9 mouse cellular contexts compared by ENCODE assay signal in the genomic region with DNA sequence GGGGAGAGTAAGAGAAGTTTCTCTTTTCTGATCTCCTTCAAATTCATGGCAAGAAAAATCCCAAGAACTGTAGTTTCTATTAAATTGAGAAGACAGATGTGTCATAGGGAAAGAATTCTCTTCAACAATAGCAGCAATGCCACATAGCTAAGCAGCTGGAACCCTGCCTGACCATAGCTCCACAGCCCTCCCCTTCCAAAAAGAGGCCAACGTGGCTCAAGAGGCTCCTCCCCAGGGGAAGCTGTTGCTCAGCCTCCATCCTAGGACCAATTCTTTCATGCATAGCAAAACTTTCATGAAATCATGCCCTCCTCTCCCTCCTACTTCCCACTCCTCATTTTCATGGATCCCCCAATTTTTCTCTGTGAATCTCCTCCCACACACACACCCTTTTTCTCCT. TPM values are rescaled to one million over a fixed set of nuclear protein-coding genes. Genes with fewer than 3 reads are reported as not detected.
DNase-seq lines count a peak whose midpoint lies in the region; ATAC-seq and TF ChIP-seq lines count a peak whose summit lies in the region.
"Had no signal": no experiment of that assay in that cellular context is flagged by ENCODE, and none has a peak within 500 bp of the region (broad histone marks: within the 10 kb centered on the region; RNA-seq: fewer than 3 reads in every experiment).

No protein-coding gene starts in this region.

- no peak for TF ChIP-seq CTCF in heart, postnatal 0 days (IDR thresholded peaks at IDR 0.05; ENCODE audit: low read depth)
- no peak for TF ChIP-seq CTCF in forebrain, postnatal 0 days (IDR thresholded peaks at IDR 0.05; ENCODE audit: low read depth)

- H3K4me2 ChIP-seq in heart, postnatal 0 days (ENCODE audit: low read depth, low read length): no peak overlapping the region
- no peak overlapping the region for H3K4me2 ChIP-seq in forebrain, postnatal 0 days (ENCODE audit: low read depth)
- H3K4me2 ChIP-seq: liver, embryonic 15.5 days had no signal

- 7% methylated on average over 1 of the region's 1 CpGs for WGBS in embryonic facial prominence, embryonic 10.5 days
- WGBS in heart, postnatal 0 days: 0% methylated on average over 1 of the region's 1 CpGs
- 4% methylated on average over 1 of the region's 1 CpGs for WGBS in limb, embryonic 10.5 days
- 0% methylated on average over 1 of the region's 1 CpGs for WGBS in forebrain, postnatal 0 days

- DNase-seq in 3T3-L1 (ENCODE audit: low read depth, low spot score): peak; percentile 100
- DNase-seq in embryonic facial prominence, embryonic 10.5 days (ENCODE audit: low spot score): no peak
- DNase-seq in heart, postnatal 0 days (ENCODE audit: low spot score): peak; percentile 62
- DNase-seq in limb, embryonic 10.5 days (ENCODE audit: low spot score): no peak
- DNase-seq in ovary, postnatal 14 days (ENCODE audit: low spot score): peak; percentile 43
- no peak for DNase-seq in layer of hippocampus, adult 9-11 months
- DNase-seq in forebrain, postnatal 0 days: no peak
- DNase-seq in frontal cortex, postnatal 14 days (ENCODE audit: low spot score in 2 of 2): no peak

- no peak for TF ChIP-seq EP300 in heart, postnatal 0 days (IDR thresholded peaks at IDR 0.05; ENCODE audit: low read depth)

- no peak overlapping the region for H3K4me3 ChIP-seq in embryonic facial prominence, embryonic 10.5 days
- H3K4me3 ChIP-seq in heart, postnatal 0 days (ENCODE audit: low read depth, low read length): no peak overlapping the region
- H3K4me3 ChIP-seq in limb, embryonic 10.5 days: no peak overlapping the region
- no peak overlapping the region for H3K4me3 ChIP-seq in forebrain, postnatal 0 days (ENCODE audit: low read depth, low read length)
- H3K4me3 ChIP-seq: liver, embryonic 15.5 days had no signal

- peak; percentile 55; the same call in 1 of the 2 replicates for ATAC-seq in heart, postnatal 0 days (ENCODE audit: insufficient read depth, low read depth)
- no peak for ATAC-seq in forebrain, postnatal 0 days

- H3K9ac ChIP-seq in heart, postnatal 0 days (replicated peaks; ENCODE audit: low read depth, low read length): no peak overlapping the region
- H3K9ac ChIP-seq in forebrain, postnatal 0 days: no peak overlapping the region
- H3K9ac ChIP-seq: liver, embryonic 15.5 days had no signal

- H3K9me3 ChIP-seq in embryonic facial prominence, embryonic 10.5 days: no peaks in the 10 kb centered on the region
- no peaks in the 10 kb centered on the region for H3K9me3 ChIP-seq in heart, postnatal 0 days (replicated peaks; ENCODE audit: control insufficient read depth, low read length)
- H3K9me3 ChIP-seq in limb, embryonic 10.5 days (replicated peaks): no peaks in the 10 kb centered on the region
- H3K9me3 ChIP-seq in forebrain, postnatal 0 days (ENCODE audit: low read length): no peaks in the 10 kb centered on the region
- H3K9me3 ChIP-seq: liver, embryonic 15.5 days had no signal

- no peaks in the 10 kb centered on the region for H3K36me3 ChIP-seq in embryonic facial prominence, embryonic 10.5 days (replicated peaks)
- H3K36me3 ChIP-seq in heart, postnatal 0 days (replicated peaks; ENCODE audit: control insufficient read depth, insufficient read depth, low read length): no peaks in the 10 kb centered on the region
- no peaks in the 10 kb centered on the region for H3K36me3 ChIP-seq in limb, embryonic 10.5 days
- no peaks in the 10 kb centered on the region for H3K36me3 ChIP-seq in forebrain, postnatal 0 days (ENCODE audit: insufficient read depth)
- H3K36me3 ChIP-seq: liver, embryonic 15.5 days had no signal

- H3K27ac ChIP-seq in embryonic facial prominence, embryonic 10.5 days (replicated peaks): peak overlapping the region; percentile 87
- H3K27ac ChIP-seq in heart, postnatal 0 days (ENCODE audit: low read depth): peak overlapping the region; percentile 83
- H3K27ac ChIP-seq in limb, embryonic 10.5 days: peak overlapping the region; percentile 90
- H3K27ac ChIP-seq in forebrain, postnatal 0 days (ENCODE audit: low read depth, low read length): no peak overlapping the region
- H3K27ac ChIP-seq: liver, embryonic 15.5 days had no signal

- H3K27me3 ChIP-seq in embryonic facial prominence, embryonic 10.5 days (replicated peaks; ENCODE audit: low read depth, poor library complexity, severe bottlenecking): no peaks in the 10 kb centered on the region
- no peaks in the 10 kb centered on the region for H3K27me3 ChIP-seq in heart, postnatal 0 days (ENCODE audit: control insufficient read depth, insufficient read depth, low read length)
- no peaks in the 10 kb centered on the region for H3K27me3 ChIP-seq in limb, embryonic 10.5 days (ENCODE audit: low read depth, poor library complexity, severe bottlenecking)
- H3K27me3 ChIP-seq in forebrain, postnatal 0 days (ENCODE audit: insufficient read depth, low read length): no peaks in the 10 kb centered on the region
- H3K27me3 ChIP-seq: liver, embryonic 15.5 days had no signal

- peaks cover 62% of the 10 kb centered on the region for H3K4me1 ChIP-seq in embryonic facial prominence, embryonic 10.5 days
- H3K4me1 ChIP-seq in heart, postnatal 0 days (ENCODE audit: control insufficient read depth, insufficient read depth): peaks cover 10% of the 10 kb centered on the region; the same call in 1 of the 2 replicates
- H3K4me1 ChIP-seq in limb, embryonic 10.5 days: peaks cover 68% of the 10 kb centered on the region
- no peaks in the 10 kb centered on the region for H3K4me1 ChIP-seq in forebrain, postnatal 0 days (ENCODE audit: insufficient read depth)
- H3K4me1 ChIP-seq: liver, embryonic 15.5 days had no signal

RNA-seq across cellular contexts. Expression of gene Col1a2, which starts 16.3 kb away (rescaled TPM):
- 117 and 176 TPM in 2 replicates for polyA plus RNA-seq in embryonic facial prominence, embryonic 10.5 days (2016; fragmentation: Nextera tagmentation; extraction: Ambion mirVana)
- total RNA-seq in heart, postnatal 0 days (2014; rRNA removed; ENCODE audit: low replicate concordance): 357 and 430 TPM in 2 replicates
- polyA plus RNA-seq in heart, postnatal 0 days (2015; fragmentation: Nextera tagmentation; extraction: Ambion mirVana): 197 and 212 TPM in 2 replicates
- polyA plus RNA-seq in limb, embryonic 10.5 days (2016; fragmentation: Nextera tagmentation; extraction: Ambion mirVana): 109 and 248 TPM in 2 replicates
- total RNA-seq in forebrain, postnatal 0 days (2014; rRNA removed): 62.9 and 255 TPM in 2 replicates
- 39.6 and 43.2 TPM in 2 replicates for polyA plus RNA-seq in forebrain, postnatal 0 days (2015; fragmentation: Nextera tagmentation; extraction: Ambion mirVana)

Comparison
In these comparisons a context has a peak if more than half of its experiments do, and no peak if none do; other contexts are left out.
1. DNase-seq: peak in 3T3-L1 (single experiment), heart, postnatal 0 days (single experiment) and ovary, postnatal 14 days (single experiment); none in embryonic facial prominence, embryonic 10.5 days (single experiment), limb, embryonic 10.5 days (single experiment), layer of hippocampus, adult 9-11 months (single experiment), forebrain, postnatal 0 days (single experiment) and frontal cortex, postnatal 14 days (0 of 2).